Mouse (Mus musculus) cerebellum, adult 2 months (tissue): ENCODE results near the gene Gm42791. TPM values are rescaled to one million over a fixed set of nuclear protein-coding genes. Genes with fewer than 3 reads are reported as not detected.

Source experiments
- DNase-seq, 2 experiments: peaks; one replicate each; pipeline ENCODE4 v3.0.0; 2021
- H3K27ac ChIP-seq: fragments of 200-500 bp; 2 replicates; pipeline ENCODE4 v1.5.1; 2012; ENCODE audit warnings: low read length, control low read depth, inconsistent platforms; ENCODE audit not compliant: insufficient read depth
- H3K27me3 ChIP-seq: fragments of 200-500 bp; 2 replicates; pipeline ENCODE4 v1.6.1; 2012; ENCODE audit warnings: inconsistent platforms, mild to moderate bottlenecking, low read length, moderate library complexity; ENCODE audit not compliant: control insufficient read depth, insufficient read depth
- H3K4me1 ChIP-seq: fragments of 200-500 bp; 2 replicates; pipeline ENCODE4 v1.6.1; 2011; ENCODE audit warnings: low read length; ENCODE audit not compliant: control insufficient read depth, insufficient read depth
- H3K4me3 ChIP-seq: fragments of 200-500 bp; replicated peaks from 2 replicates; pipeline ENCODE3; 2011; ENCODE audit warnings: mild to moderate bottlenecking, low read depth, low read length, control low read depth; ENCODE audit not compliant: insufficient read depth
- CTCF ChIP-seq: fragments of 200-500 bp; IDR thresholded peaks from 2 replicates; pipeline ENCODE4 v1.5.1; 2011; ENCODE audit warnings: low read depth, mild to moderate bottlenecking, control low read depth, low read length, moderate library complexity, borderline replicate concordance; ENCODE audit not compliant: insufficient read depth
- POLR2A ChIP-seq: fragments of 200-500 bp; IDR thresholded peaks from 2 replicates; pipeline ENCODE4 v1.6.1; 2011; ENCODE audit warnings: low read length, control low read depth, borderline replicate concordance; ENCODE audit not compliant: insufficient read depth
- whole genome bisulfite sequencing: fragments of 180-500 bp; shearing (Covaris S2); methylation state at CpG from one replicate; pipeline ENCODE4 v1.1.7; 2018; 5-methylcytosine and 5-hydroxymethylcytosine counted together
- polyA plus RNA-seq: library from polyadenylated mRNA; depleted of rRNA; stranded (reverse); fragments of >200 nt; gene quantifications from 2 replicates; pipeline ENCODE4 v1.2.3, GENCODE M21; 2012

The Gm42791 gene
- polyA plus RNA-seq, 1 experiment, result not detected

GRCm38 (mm10) chr5:148929116-148929449 lies 65.9 kb downstream of the Gm42791 start, which contains the start of gene Katnal1:
Gene Katnal1 (minus strand): TSS chr5:148929320.
- Histone ChIP-seq H3K27me3 (no peaks in the 10 kb centered on the region), H3K4me3 (peak within 1 kb of the TSS; percentile 62), H3K4me1 (no peaks in the 10 kb centered on the region), H3K27ac (peak within 1 kb of the TSS; percentile 55)
- 1% methylated on average over 16 of the region's 16 CpGs for WGBS
- no peak for DNase-seq
- TF ChIP-seq POLR2A, result no peak
- TF ChIP-seq CTCF, result no peak

- under 1% methylated on average over 69 of the region's 69 CpGs for WGBS
- no peaks in the 10 kb centered on the region for H3K4me1 ChIP-seq
- DNase-seq, result peak; percentile 96
- TF ChIP-seq CTCF (no peak), POLR2A (peak; percentile 52; the same call in 1 of the 2 replicates)
- no peaks in the 10 kb centered on the region for H3K27me3 ChIP-seq
- peak overlapping the region; percentile 55 for H3K27ac ChIP-seq
- H3K4me3 ChIP-seq, result peak overlapping the region; percentile 62
These were observed 66.4 kb downstream of the Gm42791 start for GRCm38 (mm10) chr5:148928382-148929115.

GRCm38 (mm10) chr5:148927717-148928223 lies 67.2 kb downstream of the Gm42791 start:
- DNase-seq, result no peak
- Histone ChIP-seq H3K27ac (no peak overlapping the region), H3K4me1 (no peaks in the 10 kb centered on the region), H3K27me3 (no peaks in the 10 kb centered on the region), H3K4me3 (peak overlapping the region; percentile 62)
- TF ChIP-seq POLR2A (no peak), CTCF (no peak)
- 23% methylated on average over 5 of the region's 5 CpGs for WGBS

GRCm38 (mm10) chr5:148924586-148924985 lies 70.4 kb downstream of the Gm42791 start:
- TF ChIP-seq CTCF (no peak), POLR2A (no peak)
- Histone ChIP-seq H3K4me3 (no peak overlapping the region), H3K27me3 (no peaks in the 10 kb centered on the region), H3K4me1 (no peaks in the 10 kb centered on the region), H3K27ac (no peak overlapping the region)
- DNase-seq, result no peak
- 91% methylated on average over 12 of the region's 12 CpGs for WGBS

GRCm38 (mm10) chr5:148924051-148924450 lies 70.9 kb downstream of the Gm42791 start:
- TF ChIP-seq POLR2A (no peak), CTCF (no peak)
- H3K27me3 ChIP-seq, result no peaks in the 10 kb centered on the region
- H3K27ac ChIP-seq, result no peak overlapping the region
- no peak overlapping the region for H3K4me3 ChIP-seq
- H3K4me1 ChIP-seq, result no peaks in the 10 kb centered on the region
- no peak for DNase-seq
- 93% methylated on average over 9 of the region's 9 CpGs for WGBS

GRCm38 (mm10) chr5:148923408-148923807 lies 71.5 kb downstream of the Gm42791 start:
- DNase-seq, result no peak
- Histone ChIP-seq H3K27me3 (no peaks in the 10 kb centered on the region), H3K27ac (no peak overlapping the region), H3K4me1 (no peaks in the 10 kb centered on the region), H3K4me3 (no peak overlapping the region)
- TF ChIP-seq POLR2A (no peak), CTCF (no peak)
- WGBS, result 83% methylated on average over 10 of the region's 10 CpGs

GRCm38 (mm10) chr5:148922773-148923172 lies 72.2 kb downstream of the Gm42791 start:
- no peaks in the 10 kb centered on the region for H3K4me1 ChIP-seq
- DNase-seq, result no peak
- 79% methylated on average over 5 of the region's 5 CpGs for WGBS
- no peak for TF ChIP-seq CTCF
- no peak for TF ChIP-seq POLR2A
- H3K27me3 ChIP-seq, result no peaks in the 10 kb centered on the region
- H3K27ac ChIP-seq, result no peak overlapping the region
- H3K4me3 ChIP-seq, result no peak overlapping the region

- 71% methylated on average over 5 of the region's 5 CpGs for WGBS
These were observed 76.9 kb downstream of the Gm42791 start for GRCm38 (mm10) chr5:148918049-148918448.

More at GRCm38 (mm10) chr5:148918049-148918448, 76.9 kb downstream of the Gm42791 start:
- H3K4me1 ChIP-seq, result no peaks in the 10 kb centered on the region
- TF ChIP-seq CTCF (no peak), POLR2A (no peak)
- H3K27me3 ChIP-seq, result no peaks in the 10 kb centered on the region
- DNase-seq, result no peak
- no peak overlapping the region for H3K27ac ChIP-seq
- H3K4me3 ChIP-seq, result no peak overlapping the region
